Mouse (Mus musculus): ENCODE results near the gene Tmem100.

GRCm38 (mm10) chr11:90047271-90047670, 17.1 kb downstream of the Tmem100 start:
- TF ChIP-seq CTCF (IDR thresholded peaks at IDR 0.05; ENCODE audit: low read depth) (no peak), EP300 (IDR thresholded peaks at IDR 0.05; ENCODE audit: low read depth) (no peak)

Data from liver, postnatal 0 days (tissue).